In genomic region chr5:23517839-23518238, GRCm38 (mm10) we compare ENCODE assay signal across 12 mouse cellular contexts.
DNase-seq lines count a peak whose midpoint lies in the region; ATAC-seq lines count a peak whose summit lies in the region.
"Had no signal": no experiment of that assay in that cellular context is flagged by ENCODE, and none has a peak within 500 bp of the region (broad histone marks: within the 10 kb centered on the region; RNA-seq: fewer than 3 reads in every experiment).

No protein-coding gene starts in this region.

- no peaks in the 10 kb centered on the region for H3K9me3 ChIP-seq in heart, embryonic 13.5 days
- no peaks in the 10 kb centered on the region for H3K9me3 ChIP-seq in limb, embryonic 10.5 days (replicated peaks)
- H3K9me3 ChIP-seq: embryonic facial prominence, embryonic 12.5 days; limb, embryonic 12.5 days; lung, embryonic 15.5 days had no signal

- no peak for ATAC-seq in heart, embryonic 13.5 days (ENCODE audit: extremely low read depth, insufficient number of reproducible peaks, low FRiP score, low TSS enrichment)

- DNase-seq in cerebellum, adult 18-20 months = peak; percentile 25 to 34
- DNase-seq in cerebellum, postnatal 4 days (ENCODE audit: low spot score in 2 of 2) = no peak
- no peak for DNase-seq in heart, postnatal 10 days
- peak; percentile 92 for DNase-seq in brain, adult 2 months (ENCODE audit: low read depth, low spot score)
- peak; percentile 75 for DNase-seq in layer of hippocampus, adult 9-11 months
- no peak for DNase-seq in adrenal gland, adult (ENCODE audit: inconsistent age in 2 of 2, low spot score in 1 of 2)
- DNase-seq in limb, embryonic 10.5 days (ENCODE audit: low spot score) = no peak
- DNase-seq: kidney, adult 2 months had no signal

- H3K4me3 ChIP-seq in heart, embryonic 13.5 days = no peak overlapping the region
- H3K4me3 ChIP-seq in limb, embryonic 10.5 days = no peak overlapping the region
- H3K4me3 ChIP-seq: embryonic facial prominence, embryonic 12.5 days; limb, embryonic 12.5 days; lung, embryonic 15.5 days had no signal

- intact Hi-C loops in heart, postnatal 10 days (cut with DNase I) = loop anchor here (5.0 kb wide), 1 partner anchor 99 kb away; no protein-coding TSS in a partner anchor

- peaks cover 57% of the 10 kb centered on the region for H3K4me1 ChIP-seq in heart, embryonic 13.5 days
- H3K4me1 ChIP-seq in limb, embryonic 10.5 days = no peaks in the 10 kb centered on the region
- H3K4me1 ChIP-seq: limb, embryonic 12.5 days had no signal

- no peak overlapping the region; the same call in 1 of the 2 replicates for H3K4me2 ChIP-seq in heart, embryonic 13.5 days
- H3K4me2 ChIP-seq: embryonic facial prominence, embryonic 12.5 days; limb, embryonic 12.5 days; lung, embryonic 15.5 days had no signal

- no peaks in the 10 kb centered on the region for H3K27me3 ChIP-seq in heart, embryonic 13.5 days (replicated peaks)
- H3K27me3 ChIP-seq in limb, embryonic 10.5 days (ENCODE audit: low read depth, poor library complexity, severe bottlenecking) = no peaks in the 10 kb centered on the region
- H3K27me3 ChIP-seq: embryonic facial prominence, embryonic 12.5 days; limb, embryonic 12.5 days; lung, embryonic 15.5 days had no signal

- H3K27ac ChIP-seq in heart, embryonic 13.5 days (replicated peaks) = peak overlapping the region; percentile 94
- H3K27ac ChIP-seq in limb, embryonic 10.5 days = no peak overlapping the region
- H3K27ac ChIP-seq: limb, embryonic 12.5 days; lung, embryonic 15.5 days had no signal

- 65% methylated on average over 4 of the region's 4 CpGs for WGBS in heart, embryonic 13.5 days
- WGBS in limb, embryonic 10.5 days = 91% methylated on average over 4 of the region's 4 CpGs

- no peak overlapping the region for H3K9ac ChIP-seq in heart, embryonic 13.5 days
- H3K9ac ChIP-seq: embryonic facial prominence, embryonic 12.5 days; limb, embryonic 12.5 days; lung, embryonic 15.5 days had no signal

- peaks cover 60% of the 10 kb centered on the region for H3K36me3 ChIP-seq in heart, embryonic 13.5 days
- H3K36me3 ChIP-seq in limb, embryonic 10.5 days = peaks cover 63% of the 10 kb centered on the region

Comparison
In these comparisons a context has a peak if more than half of its experiments do, and no peak if none do; other contexts are left out.
1. DNase-seq: peak in cerebellum, adult 18-20 months (2 of 2), brain, adult 2 months (single experiment) and layer of hippocampus, adult 9-11 months (single experiment); none in cerebellum, postnatal 4 days (0 of 2), heart, postnatal 10 days (0 of 2), adrenal gland, adult (0 of 2) and limb, embryonic 10.5 days (single experiment).